8 mouse cellular contexts compared by ENCODE assay signal in the genomic region with DNA sequence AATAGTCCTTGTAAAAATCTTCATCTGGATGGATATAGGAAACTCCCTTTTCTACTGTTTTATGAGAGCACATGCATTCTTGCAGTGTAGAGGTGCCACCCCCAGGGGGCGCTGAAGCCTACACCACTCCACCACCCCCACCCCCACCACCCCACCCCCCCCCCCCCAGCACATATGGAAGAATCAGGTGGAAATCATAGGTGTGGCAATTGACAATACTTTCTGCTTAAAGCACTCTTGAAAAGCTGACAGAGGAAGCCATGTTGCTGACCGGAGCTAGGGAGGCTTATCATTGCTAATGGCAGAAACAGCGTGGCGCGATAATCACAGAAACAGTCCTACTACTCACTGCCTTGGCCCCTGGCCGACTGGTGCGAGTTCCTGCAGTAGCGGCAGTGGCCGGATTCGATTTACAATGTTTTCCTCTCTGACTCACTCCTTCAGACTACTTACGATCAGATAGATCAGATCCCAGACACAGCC.
DNase-seq lines count a peak whose midpoint lies in the region; ATAC-seq and TF ChIP-seq lines count a peak whose summit lies in the region.

No protein-coding gene starts in this region.

- H3K4me1 ChIP-seq in lung, adult 2 months (ENCODE audit: control insufficient read depth, insufficient read depth, low read length): peaks cover 2% of the 10 kb centered on the region; the same call in 1 of the 2 replicates
- peaks cover 48% of the 10 kb centered on the region for H3K4me1 ChIP-seq in kidney, embryonic 14.5 days (ENCODE audit: control insufficient read depth, insufficient read depth, low read length)
- H3K4me1 ChIP-seq in forebrain, embryonic 12.5 days: peaks cover 6% of the 10 kb centered on the region; the same call in 1 of the 2 replicates
- peaks cover 3% of the 10 kb centered on the region; the same call in 1 of the 2 replicates for H3K4me1 ChIP-seq in forebrain, embryonic 15.5 days

- H3K4me3 ChIP-seq in lung, adult 2 months (replicated peaks; ENCODE audit: extremely low read depth, low read depth, low read length): no peak overlapping the region
- H3K4me3 ChIP-seq in kidney, embryonic 14.5 days (ENCODE audit: low read length): no peak overlapping the region
- no peak overlapping the region for H3K4me3 ChIP-seq in forebrain, embryonic 12.5 days (replicated peaks)
- H3K4me3 ChIP-seq in forebrain, embryonic 15.5 days: no peak overlapping the region

- no peak overlapping the region; the same call in 1 of the 2 replicates for H3K4me2 ChIP-seq in kidney, embryonic 14.5 days (replicated peaks; ENCODE audit: low read depth, low read length)
- no peak overlapping the region for H3K4me2 ChIP-seq in forebrain, embryonic 12.5 days
- H3K4me2 ChIP-seq in forebrain, embryonic 15.5 days (replicated peaks): no peak overlapping the region

- DNase-seq in lung, adult 2 months: no peak
- DNase-seq in lung, adult 18-20 months: no peak
- peak; percentile 65 for DNase-seq in adrenal gland, postnatal 14 days
- DNase-seq in gastrocnemius, postnatal 36 days: peak; percentile 38 to 48
- peak; percentile 43 for DNase-seq in lung, postnatal 36 days

- intact Hi-C loops in gastrocnemius, postnatal 36 days (cut with DNase I): loop anchor here (5.0 kb wide), 1 partner anchor 202 kb away; a partner anchor contains a TSS

- H3K36me3 ChIP-seq in kidney, embryonic 14.5 days (ENCODE audit: control insufficient read depth, insufficient read depth, low read length): no peaks in the 10 kb centered on the region
- no peaks in the 10 kb centered on the region for H3K36me3 ChIP-seq in forebrain, embryonic 12.5 days (replicated peaks)
- H3K36me3 ChIP-seq in forebrain, embryonic 15.5 days: no peaks in the 10 kb centered on the region

- H3K27ac ChIP-seq in kidney, embryonic 14.5 days (ENCODE audit: low read depth, low read length): peak overlapping the region; percentile 42; the same call in 1 of the 2 replicates
- H3K27ac ChIP-seq in forebrain, embryonic 12.5 days: no peak overlapping the region
- H3K27ac ChIP-seq in forebrain, embryonic 15.5 days (replicated peaks): no peak overlapping the region

- no peaks in the 10 kb centered on the region for H3K27me3 ChIP-seq in kidney, embryonic 14.5 days (ENCODE audit: control insufficient read depth, insufficient read depth, low read length)
- H3K27me3 ChIP-seq in forebrain, embryonic 12.5 days: no peaks in the 10 kb centered on the region
- no peaks in the 10 kb centered on the region for H3K27me3 ChIP-seq in forebrain, embryonic 15.5 days

- H3K9me3 ChIP-seq in kidney, embryonic 14.5 days (ENCODE audit: control insufficient read depth, low read length): no peaks in the 10 kb centered on the region
- no peaks in the 10 kb centered on the region for H3K9me3 ChIP-seq in forebrain, embryonic 12.5 days
- no peaks in the 10 kb centered on the region for H3K9me3 ChIP-seq in forebrain, embryonic 15.5 days

- no peak for ATAC-seq in kidney, embryonic 14.5 days (ENCODE audit: low FRiP score, low TSS enrichment)
- no peak for ATAC-seq in forebrain, embryonic 12.5 days (ENCODE audit: low FRiP score)
- no peak for ATAC-seq in forebrain, embryonic 15.5 days (replicated peaks)

- 22% methylated on average over 11 of the region's 11 CpGs for WGBS in lung, adult 2 months
- 20% methylated on average over 11 of the region's 11 CpGs for WGBS in kidney, embryonic 14.5 days
- 46% methylated on average over 11 of the region's 11 CpGs for WGBS in forebrain, embryonic 12.5 days
- WGBS in forebrain, embryonic 15.5 days: 53% methylated on average over 10 of the region's 11 CpGs

- no peak overlapping the region for H3K9ac ChIP-seq in kidney, embryonic 14.5 days (ENCODE audit: low read depth, low read length)
- H3K9ac ChIP-seq in forebrain, embryonic 12.5 days: no peak overlapping the region
- H3K9ac ChIP-seq in forebrain, embryonic 15.5 days (replicated peaks): no peak overlapping the region

- no peak for TF ChIP-seq POLR2A in lung, adult 2 months (IDR thresholded peaks at IDR 0.05; ENCODE audit: borderline replicate concordance, extremely low read depth, low read depth, low read length)

- peak; percentile 42 for TF ChIP-seq CTCF in lung, adult 2 months (IDR thresholded peaks at IDR 0.05; ENCODE audit: insufficient read depth, low read length)

Comparison
In these comparisons a context has a peak if more than half of its experiments do, and no peak if none do; other contexts are left out.
1. DNase-seq: peak in adrenal gland, postnatal 14 days (single experiment), gastrocnemius, postnatal 36 days (2 of 2) and lung, postnatal 36 days (single experiment); none in lung, adult 2 months (single experiment) and lung, adult 18-20 months (0 of 2).